Mouse (Mus musculus): ENCODE results near the gene Vps18. TPM values are rescaled to one million over a fixed set of nuclear protein-coding genes. Genes with fewer than 3 reads are reported as not detected.
A peak's percentile ranks its signal among the peaks of the same experiment; 100 is the strongest.

Vps18 gene
- total RNA-seq, 2 experiments from 2014 or later, result 47.2 to 50.8 TPM

DNA sequence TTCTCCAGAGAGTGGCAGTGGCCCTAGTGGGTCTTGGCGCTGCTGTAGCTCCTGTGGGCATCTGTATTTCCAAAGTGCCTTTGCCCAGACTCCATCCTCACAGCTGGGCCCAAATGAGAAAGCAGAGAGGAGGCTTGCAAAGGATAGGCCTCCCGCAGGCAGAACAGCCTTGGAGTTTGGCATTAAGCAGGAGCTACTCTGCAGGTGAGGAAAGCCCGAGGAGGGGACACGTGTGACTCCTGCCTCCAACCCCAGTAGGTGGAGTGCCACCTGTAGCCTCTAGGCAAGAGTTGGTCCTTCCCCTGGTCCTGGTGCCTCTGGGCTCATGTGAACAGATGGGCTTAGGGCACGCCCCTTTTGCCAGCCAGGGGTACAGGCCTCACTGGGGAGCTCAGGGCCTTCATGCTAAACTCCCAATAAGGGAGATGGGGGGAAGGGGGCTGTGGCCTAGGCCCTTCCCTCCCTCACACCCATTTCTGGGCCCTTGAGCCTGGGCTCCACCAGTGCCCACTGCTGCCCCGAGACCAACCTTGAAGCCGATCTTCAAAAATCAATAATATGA lies 46.5 kb downstream of the Vps18 start:
- DNase-seq (ENCODE audit: extremely low spot score in 1 of 2, low spot score in 2 of 2), result no peak
- H3K4me3 ChIP-seq, result no peak overlapping the region
- intact Hi-C loops (cut with DNase I), result no loop called here
- no peak overlapping the region for H3K27ac ChIP-seq
- no peak for TF ChIP-seq CTCF (IDR thresholded peaks at IDR 0.05)

DNA sequence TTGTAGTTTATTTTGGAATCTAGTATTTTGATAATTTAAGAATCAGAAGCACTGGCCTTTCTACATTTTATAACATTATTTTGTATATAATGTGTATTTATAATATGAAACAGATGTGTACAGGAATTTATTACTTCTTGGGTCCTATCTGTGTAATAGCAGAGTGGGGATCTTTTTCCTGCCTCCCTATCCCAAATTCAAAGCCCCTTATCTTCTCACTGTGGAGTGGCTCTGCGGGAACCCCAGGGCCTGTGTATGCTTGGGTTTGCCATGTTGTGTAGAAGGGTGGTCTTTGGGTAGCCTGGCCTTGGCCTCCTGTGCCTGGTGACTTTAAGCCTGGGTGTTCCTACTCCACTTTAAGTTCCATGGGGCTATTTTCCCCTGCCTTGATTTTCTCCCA lies 47.0 kb downstream of the Vps18 start:
- H3K4me3 ChIP-seq, result no peak overlapping the region
- TF ChIP-seq CTCF (IDR thresholded peaks at IDR 0.05), result no peak
- no peak for DNase-seq (ENCODE audit: extremely low spot score in 1 of 2, low spot score in 2 of 2)
- no peak overlapping the region for H3K27ac ChIP-seq
- intact Hi-C loops (cut with DNase I), result no loop called here

DNA sequence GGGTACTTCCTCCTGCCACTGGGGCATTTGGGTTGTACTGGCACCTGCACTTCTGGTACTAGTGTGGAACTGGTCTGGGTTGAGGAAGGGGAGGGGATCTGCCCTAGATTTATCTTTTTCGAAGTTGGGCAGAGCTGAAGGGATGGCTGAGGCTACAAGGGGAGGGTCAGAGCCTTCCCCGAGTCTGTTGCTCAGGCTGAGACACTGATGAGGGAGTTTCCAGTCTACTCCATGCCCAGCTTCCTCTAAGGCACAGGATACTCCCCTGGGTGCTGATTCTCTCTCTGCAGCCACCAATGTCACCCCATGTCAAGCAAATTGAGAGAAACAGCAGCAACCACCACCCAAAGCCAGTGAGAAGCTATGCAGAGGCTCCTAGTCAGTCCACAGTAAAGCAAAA lies 47.5 kb downstream of the Vps18 start:
- Histone ChIP-seq H3K27ac (no peak overlapping the region), H3K4me3 (no peak overlapping the region)
- no peak for DNase-seq (ENCODE audit: extremely low spot score in 1 of 2, low spot score in 2 of 2)
- intact Hi-C loops (cut with DNase I), result no loop called here
- TF ChIP-seq CTCF (IDR thresholded peaks at IDR 0.05), result no peak

DNA sequence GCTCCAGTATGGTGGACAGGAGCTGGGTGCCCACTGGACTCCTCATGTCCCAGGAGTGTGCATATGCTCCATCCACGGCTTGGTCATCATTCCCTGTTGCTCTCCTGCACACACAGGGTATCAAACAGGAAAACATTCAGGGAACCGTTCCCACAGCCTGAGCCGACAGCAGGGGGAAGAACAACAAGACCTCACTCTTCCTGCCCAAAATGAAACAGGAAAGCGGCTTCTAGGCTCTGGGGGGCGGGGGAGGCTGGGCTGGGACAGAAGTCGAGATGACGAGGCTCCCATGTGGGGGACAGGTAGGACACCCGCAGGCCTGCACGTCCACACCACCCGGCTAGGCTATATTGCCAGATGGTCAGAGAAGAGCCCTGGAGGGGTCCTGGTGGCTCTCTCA lies 47.9 kb downstream of the Vps18 start:
- Histone ChIP-seq H3K27ac (peak overlapping the region; percentile 15; the same call in 1 of the 2 replicates), H3K4me3 (no peak overlapping the region)
- TF ChIP-seq CTCF (IDR thresholded peaks at IDR 0.05), result no peak
- no peak for DNase-seq (ENCODE audit: extremely low spot score in 1 of 2, low spot score in 2 of 2)
- intact Hi-C loops (cut with DNase I), result no loop called here

DNA sequence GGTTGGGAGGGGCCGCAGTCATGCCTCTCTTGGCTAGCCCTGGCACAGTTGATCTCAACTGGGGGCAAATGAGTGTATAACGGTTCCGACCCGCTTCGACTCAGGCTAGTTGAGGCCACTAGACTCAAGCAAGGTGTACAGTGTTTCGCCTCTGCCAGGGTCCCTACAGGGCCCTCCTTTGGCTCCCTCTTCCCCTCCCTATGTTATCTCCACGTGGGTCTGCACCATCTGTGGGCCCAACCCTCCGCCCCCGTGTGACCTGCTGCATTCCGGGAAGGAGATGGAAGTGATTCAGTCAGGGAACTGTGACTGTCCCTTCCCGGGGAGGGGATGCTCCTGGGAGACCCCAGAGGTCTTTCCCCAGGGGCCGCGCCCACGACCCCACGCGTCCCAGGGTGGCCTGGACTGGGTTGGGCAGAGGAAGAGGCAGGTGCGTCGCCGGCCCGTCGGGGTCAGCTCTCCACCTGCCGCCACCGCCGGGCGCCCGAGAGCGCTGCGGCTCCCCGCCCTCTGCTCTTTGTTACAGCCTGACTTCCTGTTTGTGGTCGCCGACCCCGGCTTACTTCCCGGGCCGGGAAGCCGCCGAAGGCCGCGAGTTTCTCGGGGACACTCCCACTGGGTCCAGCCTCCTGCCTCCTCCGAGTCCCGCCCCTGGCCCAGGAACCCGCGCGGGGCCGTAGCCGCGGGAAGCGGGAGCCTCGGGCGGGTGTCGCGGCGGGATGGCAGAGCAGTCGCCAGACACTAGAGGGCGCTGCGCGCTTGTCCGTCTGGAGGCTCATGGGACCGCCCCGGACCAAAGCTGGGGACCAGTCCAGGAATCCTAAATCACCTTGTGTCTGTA lies 49.1 kb downstream of the Vps18 start:
- TF ChIP-seq CTCF (IDR thresholded peaks at IDR 0.05), result peak; percentile 97
- peak overlapping the region; percentile 58 for H3K27ac ChIP-seq
- peak overlapping the region; percentile 45 for H3K4me3 ChIP-seq
- peak; percentile 80 to 85 for DNase-seq (ENCODE audit: extremely low spot score in 1 of 2, low spot score in 2 of 2)
- intact Hi-C loops (cut with DNase I), result loop anchor here (2.0 kb wide), 1 partner anchor 77 kb away; no protein-coding TSS in a partner anchor

DNA sequence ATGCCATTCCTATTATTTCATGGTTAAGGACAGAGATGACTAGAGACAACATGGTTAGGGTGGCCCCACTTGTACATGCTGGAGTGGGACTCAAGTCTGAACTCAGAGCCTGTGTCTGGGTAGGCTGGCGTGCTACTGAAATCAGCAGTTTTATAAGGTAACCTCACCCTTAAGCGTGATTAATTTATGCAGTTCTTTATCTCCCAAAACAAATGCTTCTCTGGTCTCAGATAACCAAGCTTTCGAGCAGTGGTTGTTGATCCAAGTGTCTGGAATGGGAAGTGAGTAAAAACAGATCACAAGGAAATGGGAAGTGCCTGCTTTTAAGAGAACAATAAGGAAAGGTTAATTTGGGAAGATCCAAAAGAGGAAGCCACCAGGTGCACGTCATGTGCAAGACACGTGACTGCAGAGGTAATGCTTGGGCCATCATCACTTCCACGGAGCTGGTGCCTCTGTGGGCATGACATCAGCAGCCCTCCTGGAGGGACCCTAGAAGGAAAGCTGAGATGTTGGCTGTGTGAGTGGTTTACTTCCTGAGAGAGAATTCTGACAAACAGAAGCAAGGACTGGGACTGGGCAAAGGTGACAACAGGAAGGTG lies 56.1 kb downstream of the Vps18 start:
- Histone ChIP-seq H3K4me3 (no peak overlapping the region), H3K27ac (no peak overlapping the region)
- intact Hi-C loops (cut with DNase I), result no loop called here
- TF ChIP-seq CTCF (IDR thresholded peaks at IDR 0.05), result no peak
- no peak for DNase-seq (ENCODE audit: extremely low spot score in 1 of 2, low spot score in 2 of 2)

Other genes starting within 250 kb of the Vps18 start
- under 1 TPM; 0.07 to 0.19 TPM for gene Knl1, start 241.6 kb upstream of the Vps18 start, total RNA-seq (2021)
- gene Rad51, start 175.9 kb upstream of the Vps18 start, total RNA-seq (2021), result under 1 TPM; 0.82 to 0.97 TPM
- 10 to 100 TPM; 62.4 to 62.9 TPM for gene Rmdn3, start 131.7 kb upstream of the Vps18 start, total RNA-seq (2021)
- not detected for gene Gchfr, start 121.0 kb upstream of the Vps18 start, total RNA-seq (2021)
- gene Gm14137, start 114.2 kb upstream of the Vps18 start, total RNA-seq (2021), result not detected
- 10 to 100 TPM; 38.0 to 41.9 TPM for gene Zfyve19, start 80.1 kb upstream of the Vps18 start, total RNA-seq (2021)
- gene Dnajc17, start 79.9 kb upstream of the Vps18 start, total RNA-seq (2021), result 10 to 100 TPM; 15.5 to 19.3 TPM
- not detected for gene Ppp1r14d, start 58.8 kb upstream of the Vps18 start, total RNA-seq (2021)
- 1 to 10 TPM in 1 of 2 experiments, under 1 TPM in 1; 0.96 to 1.2 TPM for gene Spint1, start 51.4 kb upstream of the Vps18 start, total RNA-seq (2021)
- gene Rhov, start 17.5 kb upstream of the Vps18 start, total RNA-seq (2021), result 10 to 100 TPM in 1 of 2 experiments, 1 to 10 TPM in 1; 9.8 to 11.1 TPM
- gene Dll4, start 37.0 kb downstream of the Vps18 start, total RNA-seq (2021), result 1 to 10 TPM; 2.3 to 2.4 TPM
- gene Chac1, start 62.5 kb downstream of the Vps18 start, total RNA-seq (2021), result 1 to 10 TPM; 7.5 to 8.7 TPM
- 10 to 100 TPM; 22.0 to 22.6 TPM for gene Ino80, start 188.9 kb downstream of the Vps18 start, total RNA-seq (2021)

Data from left cerebral cortex, adult 2 months (tissue).